Mouse (Mus musculus) c-Kit-positive CD71-positive TER-119-negative erythroid progenitor cells, embryonic 14.5 days (primary cell): ENCODE measurements at regions not wholly inside any gene's neighbourhood (a gene's known extent, or its start where the extent isn't known, plus 50 kb on each side); places are given as distances from the start of the nearest gene placed in this dataset.

Experiments used
- DNase-seq: peaks from one replicate; pipeline ENCODE4 v3.0.0-alpha.2; 2013; ENCODE audit warnings: low read depth

- no peak for DNase-seq
Observed at GRCm38 (mm10) chr5:136619315-136620231, 52.3 kb upstream of the Cux1 start.

- no peak for DNase-seq
Observed at GRCm38 (mm10) chr5:136620234-136620633, 52.9 kb upstream of the Cux1 start.

- no peak for DNase-seq
Observed at GRCm38 (mm10) chr5:136621336-136622125, 54.2 kb upstream of the Cux1 start.

GRCm38 (mm10) chr5:136622152-136622551 is 54.9 kb upstream of the Cux1 start:
- no peak for DNase-seq

GRCm38 (mm10) chr5:136622721-136623542 is 55.6 kb upstream of the Cux1 start:
- DNase-seq, result peak; percentile 77

- DNase-seq, result no peak
Observed at GRCm38 (mm10) chr5:136623791-136624190, 56.5 kb upstream of the Cux1 start.

GRCm38 (mm10) chr5:136625176-136625991 is 58.1 kb upstream of the Cux1 start:
- no peak for DNase-seq

- no peak for DNase-seq
Observed at GRCm38 (mm10) chr5:136626142-136626771, 59.0 kb upstream of the Cux1 start.

GRCm38 (mm10) chr5:136626891-136627290 is 59.6 kb upstream of the Cux1 start:
- no peak for DNase-seq

GRCm38 (mm10) chr5:136627671-136628292 is 60.5 kb upstream of the Cux1 start:
- no peak for DNase-seq

- no peak for DNase-seq
Observed at GRCm38 (mm10) chr5:136628502-136628901, 61.2 kb upstream of the Cux1 start.

GRCm38 (mm10) chr5:136632286-136632685 is 60.7 kb upstream of the Myl10 start:
- no peak for DNase-seq

- DNase-seq, result no peak
Observed at GRCm38 (mm10) chr5:136633901-136634300, 59.0 kb upstream of the Myl10 start.

- DNase-seq, result no peak
Observed at GRCm38 (mm10) chr5:136635119-136635518, 57.8 kb upstream of the Myl10 start.

GRCm38 (mm10) chr5:136636476-136636875 is 56.5 kb upstream of the Myl10 start:
- no peak for DNase-seq

- DNase-seq, result no peak
Observed at GRCm38 (mm10) chr5:136637872-136638271, 55.1 kb upstream of the Myl10 start.

- no peak for DNase-seq
Observed at GRCm38 (mm10) chr5:136640871-136641619, 51.9 kb upstream of the Myl10 start.

GRCm38 (mm10) chr5:136642208-136642607 is 50.7 kb upstream of the Myl10 start:
- no peak for DNase-seq
